10 mouse cellular contexts compared by ENCODE assay signal in genomic region chr7:118992080-118992560, GRCm38 (mm10). TPM values are rescaled to one million over a fixed set of nuclear protein-coding genes. Genes with fewer than 3 reads are reported as not detected.
A peak's percentile ranks its signal among the peaks of the same experiment; 100 is the strongest.
DNase-seq lines count a peak whose midpoint lies in the region; ATAC-seq and TF ChIP-seq lines count a peak whose summit lies in the region.
"Had no signal": no experiment of that assay in that cellular context is flagged by ENCODE, and none has a peak within 500 bp of the region (broad histone marks: within the 10 kb centered on the region; RNA-seq: fewer than 3 reads in every experiment).

No protein-coding gene starts in this region.

- H3K27me3 ChIP-seq in embryonic facial prominence, embryonic 15.5 days: no peaks in the 10 kb centered on the region
- no peaks in the 10 kb centered on the region for H3K27me3 ChIP-seq in hindbrain, embryonic 11.5 days (ENCODE audit: control insufficient read depth, insufficient read depth, low read length)
- H3K27me3 ChIP-seq in neural tube, embryonic 13.5 days: peaks cover 4% of the 10 kb centered on the region; the same call in 1 of the 2 replicates
- H3K27me3 ChIP-seq: intestine, embryonic 15.5 days had no signal

- no peak for ATAC-seq in embryonic facial prominence, embryonic 15.5 days (ENCODE audit: insufficient number of reproducible peaks, low FRiP score, low TSS enrichment, low read depth)
- no peak for ATAC-seq in hindbrain, embryonic 11.5 days (ENCODE audit: low FRiP score)
- ATAC-seq in neural tube, embryonic 13.5 days (ENCODE audit: low read depth): no peak
- ATAC-seq: intestine, embryonic 15.5 days had no signal

- TF ChIP-seq CTCF in layer of hippocampus, adult 2 months (conservative IDR thresholded peaks at IDR 0.05): no peak

- H3K4me3 ChIP-seq in layer of hippocampus, adult 2 months: peak overlapping the region; percentile 64
- no peak overlapping the region; the same call in 1 of the 2 replicates for H3K4me3 ChIP-seq in embryonic facial prominence, embryonic 15.5 days (replicated peaks)
- peak overlapping the region; percentile 78 for H3K4me3 ChIP-seq in hindbrain, embryonic 11.5 days (ENCODE audit: low read depth, low read length)
- H3K4me3 ChIP-seq in neural tube, embryonic 13.5 days: peak overlapping the region; percentile 9; the same call in 1 of the 2 replicates
- H3K4me3 ChIP-seq: intestine, embryonic 15.5 days had no signal

- H3K4me1 ChIP-seq in embryonic facial prominence, embryonic 15.5 days: peaks cover 54% of the 10 kb centered on the region
- H3K4me1 ChIP-seq in hindbrain, embryonic 11.5 days (replicated peaks; ENCODE audit: control insufficient read depth, insufficient read depth, low read length): peaks cover 23% of the 10 kb centered on the region
- peaks cover 72% of the 10 kb centered on the region for H3K4me1 ChIP-seq in neural tube, embryonic 13.5 days (replicated peaks)

- 20% methylated on average over 6 of the region's 6 CpGs for WGBS in embryonic facial prominence, embryonic 15.5 days
- 22% methylated on average over 6 of the region's 6 CpGs for WGBS in hindbrain, embryonic 11.5 days
- WGBS in neural tube, embryonic 13.5 days: 17% methylated on average over 6 of the region's 6 CpGs

- peak overlapping the region; percentile 95 for H3K27ac ChIP-seq in layer of hippocampus, adult 2 months
- H3K27ac ChIP-seq in embryonic facial prominence, embryonic 15.5 days (replicated peaks): peak overlapping the region; percentile 78; the same call in 1 of the 2 replicates
- H3K27ac ChIP-seq in hindbrain, embryonic 11.5 days (ENCODE audit: low read depth, low read length): peak overlapping the region; percentile 90
- H3K27ac ChIP-seq in neural tube, embryonic 13.5 days (replicated peaks): peak overlapping the region; percentile 76
- H3K27ac ChIP-seq: intestine, embryonic 15.5 days had no signal

- no peaks in the 10 kb centered on the region for H3K36me3 ChIP-seq in embryonic facial prominence, embryonic 15.5 days
- no peaks in the 10 kb centered on the region for H3K36me3 ChIP-seq in hindbrain, embryonic 11.5 days (ENCODE audit: control insufficient read depth, insufficient read depth, low read length)
- H3K36me3 ChIP-seq in neural tube, embryonic 13.5 days: no peaks in the 10 kb centered on the region
- H3K36me3 ChIP-seq: intestine, embryonic 15.5 days had no signal

- H3K9ac ChIP-seq in embryonic facial prominence, embryonic 15.5 days: no peak overlapping the region
- H3K9ac ChIP-seq in hindbrain, embryonic 11.5 days (ENCODE audit: low read depth, low read length): peak overlapping the region; percentile 15; the same call in 1 of the 2 replicates
- H3K9ac ChIP-seq in neural tube, embryonic 13.5 days: no peak overlapping the region; the same call in 1 of the 2 replicates
- H3K9ac ChIP-seq: intestine, embryonic 15.5 days had no signal

- no peaks in the 10 kb centered on the region for H3K9me3 ChIP-seq in embryonic facial prominence, embryonic 15.5 days (replicated peaks)
- no peaks in the 10 kb centered on the region for H3K9me3 ChIP-seq in hindbrain, embryonic 11.5 days (ENCODE audit: control insufficient read depth, low read length)
- H3K9me3 ChIP-seq in neural tube, embryonic 13.5 days: no peaks in the 10 kb centered on the region
- H3K9me3 ChIP-seq: intestine, embryonic 15.5 days had no signal

- DNase-seq in layer of hippocampus, adult 2 months (ENCODE audit: low spot score in 2 of 2): no peak
- no peak for DNase-seq in layer of hippocampus, postnatal 10 days (ENCODE audit: low spot score in 2 of 2)
- DNase-seq in hindbrain, embryonic 11.5 days (ENCODE audit: low spot score): no peak
- no peak for DNase-seq in ovary, adult 18-20 months (ENCODE audit: low spot score)
- DNase-seq in layer of hippocampus, adult 9-11 months: no peak
- DNase-seq: adrenal gland, postnatal 25 days; spleen, adult 18-20 months had no signal

- peak overlapping the region; percentile 86 for H3K4me2 ChIP-seq in embryonic facial prominence, embryonic 15.5 days (replicated peaks)
- H3K4me2 ChIP-seq in hindbrain, embryonic 11.5 days (replicated peaks; ENCODE audit: low read depth, low read length): peak overlapping the region; percentile 84
- peak overlapping the region; percentile 71 for H3K4me2 ChIP-seq in neural tube, embryonic 13.5 days

RNA-seq across cellular contexts. Expression of gene Gprc5b, which starts 2.9 kb away (rescaled TPM):
- total RNA-seq in layer of hippocampus, adult 2 months (2021): 100 to 1,000 TPM; 124 to 134 TPM
- 10 to 100 TPM; 43.1 to 44.1 TPM for total RNA-seq in layer of hippocampus, postnatal 10 days (2021)
- polyA plus RNA-seq in embryonic facial prominence, embryonic 15.5 days (2015; fragmentation: Nextera tagmentation; extraction: Ambion mirVana): 10.9 and 11.3 TPM in 2 replicates
- polyA plus RNA-seq in hindbrain, embryonic 11.5 days (2014; fragmentation: Nextera tagmentation; extraction: Ambion mirVana): 27.2 and 30.3 TPM in 2 replicates
- polyA plus RNA-seq in neural tube, embryonic 13.5 days (2015; fragmentation: Nextera tagmentation; extraction: Ambion mirVana): 6.9 and 7.0 TPM in 2 replicates
